Mouse (Mus musculus) stomach, embryonic 14.5 days (tissue): ENCODE results near the gene Tnni2. TPM values are rescaled to one million over a fixed set of nuclear protein-coding genes. Genes with fewer than 3 reads are reported as not detected.

Experiments
- ATAC-seq: fragments of 200-750 bp; cut with Nextera tagmentation; 2 replicates; pipeline ENCODE4 v1.8.0; 2017; ENCODE audit warnings: low read depth, moderate TSS enrichment; ENCODE audit not compliant: insufficient number of reproducible peaks, insufficient read depth, low FRiP score
- H3K27ac ChIP-seq: fragments of 300-500 bp; sonication (generic); 2 replicates; pipeline ENCODE4 v1.5.1; 2014; ENCODE audit warnings: mild to moderate bottlenecking, low read length, moderate library complexity, mixed read lengths
- H3K27me3 ChIP-seq: fragments of 300-500 bp; sonication (generic); 2 replicates; pipeline ENCODE4 v1.6.1; 2014; ENCODE audit warnings: low read length, control low read depth, mixed read lengths; ENCODE audit not compliant: control insufficient read depth, insufficient read depth
- H3K36me3 ChIP-seq: fragments of 300-500 bp; sonication (generic); 2 replicates; pipeline ENCODE4 v1.6.1; 2014; ENCODE audit warnings: mild to moderate bottlenecking, control low read depth, low read length, moderate library complexity, mixed read lengths; ENCODE audit not compliant: control insufficient read depth, insufficient read depth
- H3K4me1 ChIP-seq: fragments of 300-500 bp; sonication (generic); 2 replicates; pipeline ENCODE4 v1.6.1; 2014; ENCODE audit warnings: low read length, control low read depth, mixed read lengths; ENCODE audit not compliant: control insufficient read depth, insufficient read depth
- H3K4me2 ChIP-seq: fragments of 300-500 bp; sonication (generic); replicated peaks from 2 replicates; pipeline ENCODE4 v1.6.1; 2014; ENCODE audit warnings: low read depth, low read length, control low read depth
- H3K4me3 ChIP-seq: fragments of 300-500 bp; sonication (generic); 2 replicates; pipeline ENCODE4 v1.5.1; 2014; ENCODE audit warnings: low read depth, low read length, control low read depth
- H3K9ac ChIP-seq: fragments of 300-500 bp; sonication (generic); replicated peaks from 2 replicates; pipeline ENCODE4 v1.6.1; 2014; ENCODE audit warnings: low read depth, mild to moderate bottlenecking, control low read depth, low read length, moderate library complexity, mixed read lengths
- H3K9me3 ChIP-seq: fragments of 300-500 bp; sonication (generic); 2 replicates; pipeline ENCODE4 v1.6.1; 2016; ENCODE audit warnings: low read depth, low read length, control low read depth; ENCODE audit not compliant: control insufficient read depth
- WGBS: fragments of 180-500 bp; shearing (Covaris S2); extraction: QIAGEN DNeasy Blood & Tissue Kit; methylation state at CpG from one replicate; pipeline ENCODE4 v1.1.7; 2014; 5-methylcytosine and 5-hydroxymethylcytosine counted together
- polyA plus RNA-seq: library from polyadenylated mRNA; unstranded; fragments of >200 nt; fragmentation: Nextera tagmentation; extraction: Ambion mirVana; gene quantifications from 2 replicates; pipeline ENCODE4 v1.2.1, GENCODE M21; 2014

The Tnni2 gene
- polyA plus RNA-seq, 1 experiment from 2014 or later: 4.6 TPM

- Histone ChIP-seq H3K9ac (no peak overlapping the region; the same call in 1 of the 2 replicates), H3K4me2 (0 out of 2 replicates have a peak overlapping the region, but pooled peaks have one; percentile 53), H3K4me3 (no peak overlapping the region), H3K27ac (peak overlapping the region; percentile 97), H3K4me1 (peaks cover 69% of the 10 kb centered on the region), H3K36me3 (peaks cover 17% of the 10 kb centered on the region), H3K9me3 (no peaks in the 10 kb centered on the region), H3K27me3 (no peaks in the 10 kb centered on the region)
- WGBS: 19% methylated on average over 11 of the region's 11 CpGs
- peak; percentile 70 for ATAC-seq
Measured at GRCm38 (mm10) chr7:142483136-142483535, 41.5 kb downstream of the Tnni2 start.

- Histone ChIP-seq H3K4me3 (no peak overlapping the region), H3K27ac (peak overlapping the region; percentile 97; the same call in 1 of the 2 replicates), H3K27me3 (no peaks in the 10 kb centered on the region), H3K4me1 (peaks cover 65% of the 10 kb centered on the region), H3K4me2 (no peak overlapping the region), H3K9me3 (no peaks in the 10 kb centered on the region), H3K9ac (no peak overlapping the region), H3K36me3 (peaks cover 30% of the 10 kb centered on the region)
- 77% methylated on average over 12 of the region's 12 CpGs for WGBS
- no peak for ATAC-seq
Measured at GRCm38 (mm10) chr7:142484780-142485179, 43.2 kb downstream of the Tnni2 start.

GRCm38 (mm10) chr7:142486751-142487162, 45.1 kb downstream of the Tnni2 start:
- H3K9ac ChIP-seq: peak overlapping the region; percentile 49
- H3K36me3 ChIP-seq: peaks cover 50% of the 10 kb centered on the region
- WGBS: 52% methylated on average over 8 of the region's 8 CpGs
- no peaks in the 10 kb centered on the region for H3K9me3 ChIP-seq
- no peak for ATAC-seq
- H3K4me3 ChIP-seq: no peak overlapping the region
- H3K27ac ChIP-seq: peak overlapping the region; percentile 77
- no peak overlapping the region for H3K4me2 ChIP-seq
- no peaks in the 10 kb centered on the region for H3K27me3 ChIP-seq
- H3K4me1 ChIP-seq: peaks cover 48% of the 10 kb centered on the region

DNA sequence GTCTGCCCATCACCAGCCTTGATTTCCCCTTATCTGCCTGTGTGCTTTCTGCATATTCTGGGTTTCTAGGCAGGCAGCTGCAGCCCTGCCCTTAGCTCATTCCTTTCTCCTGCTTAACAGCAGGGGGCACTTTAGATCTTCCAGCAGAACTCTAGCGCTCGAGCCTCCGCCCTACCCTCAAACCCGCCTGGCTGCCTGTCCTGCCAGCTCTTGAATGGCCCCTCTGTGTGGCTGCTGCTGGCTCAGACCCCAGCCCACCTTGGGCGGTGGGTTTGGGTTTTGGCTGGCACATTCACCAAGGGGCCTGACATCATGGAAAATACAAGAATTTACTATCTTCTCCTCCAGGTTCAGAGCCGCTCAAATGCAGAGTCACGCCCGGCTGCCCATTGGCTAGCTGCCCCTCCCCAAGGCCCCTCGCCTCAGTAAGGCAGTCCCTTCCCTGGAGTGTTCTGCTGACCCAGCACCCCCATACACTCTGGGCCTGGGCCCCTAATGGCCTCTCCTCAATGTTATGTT, 45.8 kb downstream of the Tnni2 start:
- Histone ChIP-seq H3K27ac (peak overlapping the region; percentile 77), H3K4me2 (peak overlapping the region; percentile 10; the same call in 1 of the 2 replicates), H3K9ac (peak overlapping the region; percentile 49), H3K4me3 (no peak overlapping the region), H3K9me3 (no peaks in the 10 kb centered on the region), H3K36me3 (peaks cover 56% of the 10 kb centered on the region), H3K4me1 (peaks cover 46% of the 10 kb centered on the region), H3K27me3 (no peaks in the 10 kb centered on the region)
- ATAC-seq: 0 out of 2 replicates have a peak, but pooled peaks have one; percentile 19
- WGBS: 13% methylated on average over 9 of the region's 9 CpGs

GRCm38 (mm10) chr7:142488053-142488452, 46.4 kb downstream of the Tnni2 start:
- Histone ChIP-seq H3K9ac (no peak overlapping the region), H3K4me3 (no peak overlapping the region), H3K9me3 (no peaks in the 10 kb centered on the region), H3K36me3 (peaks cover 57% of the 10 kb centered on the region), H3K27me3 (no peaks in the 10 kb centered on the region), H3K4me1 (peaks cover 42% of the 10 kb centered on the region), H3K4me2 (no peak overlapping the region), H3K27ac (peak overlapping the region; percentile 77; the same call in 1 of the 2 replicates)
- ATAC-seq: no peak
- WGBS: 63% methylated on average over 3 of the region's 3 CpGs

DNA sequence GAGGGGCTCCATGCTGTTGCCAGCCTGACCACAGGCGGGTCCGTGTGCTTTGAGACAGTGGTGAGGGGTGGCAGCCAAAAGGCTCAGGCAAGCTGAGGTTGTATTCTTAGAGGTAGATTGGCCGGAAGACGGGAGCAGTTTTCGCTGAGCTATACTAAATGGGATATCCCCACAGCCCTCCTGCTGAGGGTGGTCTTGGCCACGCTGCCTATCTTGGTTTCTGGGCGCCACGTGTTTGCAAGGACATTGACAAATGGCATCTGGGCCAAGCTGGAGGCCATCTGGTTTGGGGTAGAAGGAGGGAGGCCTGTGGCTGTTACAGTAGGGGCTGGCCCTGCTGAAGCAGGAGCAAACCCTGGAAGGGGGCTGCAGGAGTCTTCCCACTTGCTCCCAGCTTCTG, 51.9 kb downstream of the Tnni2 start:
- no peak for ATAC-seq
- H3K9ac ChIP-seq: no peak overlapping the region
- WGBS: 33% methylated on average over 8 of the region's 8 CpGs

More for the DNA sequence above, 51.9 kb downstream of the Tnni2 start:
- Histone ChIP-seq H3K9me3 (no peaks in the 10 kb centered on the region), H3K4me1 (peaks cover 11% of the 10 kb centered on the region; the same call in 1 of the 2 replicates), H3K27me3 (no peaks in the 10 kb centered on the region), H3K4me2 (no peak overlapping the region), H3K27ac (peak overlapping the region; percentile 82; the same call in 1 of the 2 replicates), H3K36me3 (peaks cover 48% of the 10 kb centered on the region), H3K4me3 (no peak overlapping the region)

Other genes starting within 250 kb of the Tnni2 start
- not detected in 2 replicates for gene Krtap5-3, start 240.4 kb upstream of the Tnni2 start, polyA plus RNA-seq
- not detected in 2 replicates for gene Gm7579, start 229.9 kb upstream of the Tnni2 start, polyA plus RNA-seq
- gene Krtap5-5, start 211.8 kb upstream of the Tnni2 start, polyA plus RNA-seq: not detected in 2 replicates
- gene Gm40460, start 200.7 kb upstream of the Tnni2 start, polyA plus RNA-seq: not detected in 2 replicates
- gene Gm2431, start 183.5 kb upstream of the Tnni2 start, polyA plus RNA-seq: not detected in 2 replicates
- not detected in 2 replicates for gene Gm4559, start 167.4 kb upstream of the Tnni2 start, polyA plus RNA-seq
- gene Krtap5-1, start 144.7 kb upstream of the Tnni2 start, polyA plus RNA-seq: not detected in 2 replicates
- gene Krtap5-4, start 138.3 kb upstream of the Tnni2 start, polyA plus RNA-seq: not detected in 2 replicates
- 1.2 and 2.5 TPM in 2 replicates for gene Ifitm10, start 68.1 kb upstream of the Tnni2 start, polyA plus RNA-seq
- not detected in 2 replicates for gene Gm49369, start 59.1 kb upstream of the Tnni2 start, polyA plus RNA-seq
- 267 and 273 TPM in 2 replicates for gene Ctsd, start 53.8 kb upstream of the Tnni2 start, polyA plus RNA-seq
- gene Syt8, start 7.0 kb upstream of the Tnni2 start, polyA plus RNA-seq: 4.8 and 6.6 TPM in 2 replicates
- 194 and 211 TPM in 2 replicates for gene Lsp1, start 19.0 kb downstream of the Tnni2 start, polyA plus RNA-seq
- gene Tnnt3, start 57.0 kb downstream of the Tnni2 start, polyA plus RNA-seq: 2.2 and 2.6 TPM in 2 replicates
- gene Mrpl23, start 90.9 kb downstream of the Tnni2 start, polyA plus RNA-seq: 32.6 and 35.6 TPM in 2 replicates
- gene Igf2, start 225.0 kb downstream of the Tnni2 start, polyA plus RNA-seq: 1,256 and 1,341 TPM in 2 replicates
- not detected in 2 replicates for gene Gm49394, start 228.1 kb downstream of the Tnni2 start, polyA plus RNA-seq